Mouse (Mus musculus) common myeloid progenitor, adult 5-6 weeks (primary cell): ENCODE measurements around the gene Lpin1. TPM values are rescaled to one million over a fixed set of nuclear protein-coding genes. Genes with fewer than 3 reads are reported as not detected.

Source experiments
- ATAC-seq: replicated peaks from 2 replicates; pipeline ENCODE4 v1.8.0; 2016; ENCODE audit warnings: low read depth, mild to moderate bottlenecking, moderate TSS enrichment, inconsistent platforms; ENCODE audit not compliant: poor library complexity, severe bottlenecking
- total RNA-seq: library from RNA; stranded (forward); fragments of 200-1000, 187-1606 nt; gene quantifications from 2 replicates; pipeline ENCODE4 v1.2.3, GENCODE M21; 2017

Gene Lpin1
- total RNA-seq, 1 experiment from 2014 or later, result 15.3 TPM

GRCm38 (mm10) chr12:16532860-16533230, 77.9 kb downstream of the Lpin1 start:
- ATAC-seq, result no peak

GRCm38 (mm10) chr12:16531956-16532859, 78.6 kb downstream of the Lpin1 start:
- peak; percentile 90 for ATAC-seq

- ATAC-seq, result no peak
Observed at GRCm38 (mm10) chr12:16528650-16529049, 82.1 kb downstream of the Lpin1 start.

GRCm38 (mm10) chr12:16527941-16528340, 82.8 kb downstream of the Lpin1 start:
- ATAC-seq, result no peak

GRCm38 (mm10) chr12:16526862-16527261, 83.9 kb downstream of the Lpin1 start:
- no peak for ATAC-seq

GRCm38 (mm10) chr12:16526134-16526533, 84.6 kb downstream of the Lpin1 start:
- ATAC-seq, result peak; percentile 86

- no peak for ATAC-seq
Observed at GRCm38 (mm10) chr12:16515183-16515582, 95.6 kb downstream of the Lpin1 start.

- no peak for ATAC-seq
Observed at GRCm38 (mm10) chr12:16512991-16513390, 97.8 kb downstream of the Lpin1 start.

GRCm38 (mm10) chr12:16509122-16509752, 101.5 kb downstream of the Lpin1 start:
- ATAC-seq, result peak; percentile 88

- ATAC-seq, result 0 out of 2 replicates have a peak, but pooled peaks have one; percentile 35
Observed at GRCm38 (mm10) chr12:16506796-16507790, 103.7 kb downstream of the Lpin1 start.

GRCm38 (mm10) chr12:16504244-16504643, 106.5 kb downstream of the Lpin1 start:
- no peak for ATAC-seq

GRCm38 (mm10) chr12:16497960-16498359, 112.8 kb downstream of the Lpin1 start:
- no peak for ATAC-seq

GRCm38 (mm10) chr12:16492713-16493112, 118.1 kb downstream of the Lpin1 start:
- ATAC-seq, result no peak

GRCm38 (mm10) chr12:16488899-16489298, 121.9 kb downstream of the Lpin1 start:
- no peak for ATAC-seq

GRCm38 (mm10) chr12:16487453-16487852, 123.3 kb downstream of the Lpin1 start:
- no peak for ATAC-seq

Other genes starting within 250 kb of the Lpin1 start
- gene Ntsr2, start 42.4 kb upstream of the Lpin1 start, total RNA-seq, result not detected in 2 replicates
- 0.05 TPM in 1 of 2 replicates, not detected in the other for gene Greb1, start 189.9 kb upstream of the Lpin1 start, total RNA-seq
- 38.9 and 54.0 TPM in 2 replicates for gene E2f6, start 200.0 kb upstream of the Lpin1 start, total RNA-seq